Mouse (Mus musculus): ENCODE measurements around the gene Wfdc12.
"Not testable (repeated sequence)": the region's sequence is repeated elsewhere in the genome, so short reads cannot be mapped to it uniquely, and the experiment has no call there.

The Wfdc12 gene

GRCm38 (mm10) chr2:164190576-164190975 is at the start of gene Wfdc12:
Gene Wfdc12 (minus strand): TSS chr2:164190608.
- no peak for DNase-seq (ENCODE audit: low spot score)

DNA sequence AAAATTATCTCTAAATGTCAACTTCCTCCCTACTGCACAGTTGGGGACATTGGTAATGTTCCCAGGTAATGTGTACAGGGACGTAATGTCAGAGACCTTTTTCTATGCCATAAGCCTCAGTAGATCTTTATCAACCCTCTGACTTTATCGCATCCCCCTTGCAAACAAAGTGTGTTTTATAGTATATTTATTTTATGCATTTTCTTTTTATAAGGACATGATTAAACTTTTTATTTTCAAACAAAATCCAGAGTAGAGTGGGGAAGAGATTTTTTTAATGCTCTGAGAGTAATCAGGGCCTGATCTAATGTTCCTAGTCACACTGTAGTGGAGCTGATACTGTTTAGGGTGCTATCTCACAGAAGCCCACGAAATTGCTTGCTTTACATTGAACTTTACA is 48.0 kb upstream of the Wfdc12 start, which contains the start of gene Svs2:
Gene Svs2 (minus strand): TSS at position 101 of the 400 bp plus-strand sequence.
- no peak for DNase-seq (ENCODE audit: low spot score)

DNA sequence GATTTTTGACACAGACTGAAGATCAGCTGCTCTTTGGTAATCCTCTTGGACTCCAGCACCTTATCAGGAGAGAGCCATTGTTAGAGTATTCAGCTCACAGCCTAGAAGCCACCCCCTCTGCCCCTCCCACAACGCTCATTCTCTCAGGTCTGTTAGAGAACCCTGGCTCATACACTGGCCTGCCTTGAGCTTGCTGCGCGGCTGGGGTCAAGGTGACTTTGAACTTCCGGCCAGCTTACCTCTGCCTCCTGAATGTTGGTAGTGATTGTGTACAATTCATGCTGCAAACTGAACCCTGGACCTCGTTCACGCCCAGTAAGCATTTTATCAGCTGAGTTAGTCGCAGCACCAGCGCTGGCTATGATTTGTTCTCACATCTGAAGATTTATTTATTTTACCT is 42.3 kb upstream of the Wfdc12 start:
- DNase-seq (ENCODE audit: low spot score) = no peak

DNA sequence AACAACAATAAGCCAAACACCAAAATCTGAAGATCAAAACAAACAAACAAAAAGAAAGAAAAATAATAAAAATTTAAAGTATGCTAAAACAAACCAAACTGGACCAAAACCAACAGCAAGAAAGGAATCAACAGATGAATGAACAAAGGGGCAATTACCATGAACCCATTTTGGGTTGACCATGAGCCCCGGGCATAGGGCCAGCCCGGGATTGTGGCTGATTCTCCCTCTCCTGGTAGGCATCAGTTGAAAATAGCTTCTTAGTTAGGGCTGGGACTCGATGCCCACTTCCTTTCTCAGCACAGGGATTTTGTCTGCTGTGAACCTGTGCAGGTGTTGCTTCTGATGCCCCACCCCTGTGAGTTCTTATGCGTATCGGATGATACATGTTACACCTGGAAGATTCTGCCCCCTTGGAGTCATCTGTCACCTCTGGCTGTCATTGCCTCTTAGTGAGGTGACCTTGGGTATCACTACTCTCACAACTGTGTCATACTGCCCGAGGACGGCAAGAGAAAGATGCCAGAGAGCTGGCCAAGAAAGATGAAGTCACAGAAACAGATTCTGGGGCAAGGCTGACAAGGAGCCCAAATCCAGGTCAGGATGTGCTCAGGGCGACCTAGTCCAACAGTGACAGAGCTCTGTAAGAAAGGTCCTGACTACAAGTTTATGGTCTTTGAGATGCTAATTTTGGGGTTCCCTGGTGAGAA is 38.1 kb upstream of the Wfdc12 start:
- DNase-seq (ENCODE audit: low spot score) = no peak

DNA sequence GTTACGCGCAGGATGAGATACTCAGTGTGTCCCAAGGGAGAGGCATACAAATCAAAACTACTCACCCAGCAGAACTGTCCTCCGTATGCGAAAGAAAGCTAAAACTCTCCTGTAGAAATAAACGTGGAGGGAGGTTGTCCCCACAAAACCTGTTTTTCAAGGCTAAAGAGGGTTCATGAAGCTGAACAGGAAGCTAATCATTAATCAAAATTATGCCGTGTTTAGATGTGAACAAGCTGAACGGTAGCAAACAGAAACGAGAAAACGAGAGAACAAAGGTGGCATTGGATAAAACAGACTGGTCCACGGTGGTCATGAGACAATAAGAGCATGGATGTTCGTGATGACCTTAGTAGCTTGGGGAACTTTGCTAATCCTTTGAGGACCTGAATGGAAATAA is 31.1 kb upstream of the Wfdc12 start, which contains the start of gene Wfdc15b:
Gene Wfdc15b (minus strand): TSS at position 139 of the 400 bp plus-strand sequence.
- DNase-seq (ENCODE audit: low spot score) = no peak

- no peak for DNase-seq (ENCODE audit: low spot score)
Measured at GRCm38 (mm10) chr2:164219295-164219694, 28.9 kb upstream of the Wfdc12 start.

DNA sequence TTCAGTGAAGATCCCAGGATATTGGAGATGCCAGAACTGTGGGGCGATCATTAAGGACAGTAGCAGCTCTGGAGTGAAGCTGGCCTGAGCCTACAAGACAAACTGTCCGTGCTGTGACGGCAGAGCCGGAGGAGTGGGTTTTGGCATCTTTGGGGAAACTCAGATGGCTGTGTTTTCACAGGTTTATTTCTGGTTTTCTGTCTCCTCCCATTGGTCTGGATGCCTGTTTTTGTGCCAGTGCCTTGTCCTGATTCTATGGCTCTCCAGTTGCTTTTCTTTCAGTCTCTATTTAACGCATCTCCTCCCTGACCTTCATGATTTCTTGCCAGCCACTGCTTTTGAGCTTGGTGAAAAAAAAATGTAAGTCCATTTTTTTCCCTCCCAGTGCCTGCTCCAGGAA is 22.3 kb upstream of the Wfdc12 start:
- DNase-seq (ENCODE audit: low spot score) = no peak

DNA sequence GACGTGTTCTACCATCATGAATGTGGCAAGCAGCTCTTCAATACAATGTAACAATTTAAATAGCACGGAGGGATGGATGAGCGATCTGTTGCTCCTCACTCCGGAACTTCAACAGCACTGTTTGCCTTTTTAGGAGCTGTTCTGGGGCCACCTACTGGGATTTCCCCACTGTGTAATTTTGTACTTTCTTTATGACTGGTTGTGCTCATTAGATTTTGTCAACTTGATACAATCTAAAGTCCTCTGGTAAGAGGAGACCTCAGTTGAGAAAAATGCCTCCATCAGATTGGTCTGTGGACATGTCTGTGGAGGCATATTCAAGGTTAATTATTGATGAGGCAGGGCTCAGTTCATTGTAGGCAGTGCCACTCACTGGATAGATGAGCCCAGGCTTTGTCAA is 20.5 kb upstream of the Wfdc12 start:
- no peak for DNase-seq (ENCODE audit: low spot score)

DNA sequence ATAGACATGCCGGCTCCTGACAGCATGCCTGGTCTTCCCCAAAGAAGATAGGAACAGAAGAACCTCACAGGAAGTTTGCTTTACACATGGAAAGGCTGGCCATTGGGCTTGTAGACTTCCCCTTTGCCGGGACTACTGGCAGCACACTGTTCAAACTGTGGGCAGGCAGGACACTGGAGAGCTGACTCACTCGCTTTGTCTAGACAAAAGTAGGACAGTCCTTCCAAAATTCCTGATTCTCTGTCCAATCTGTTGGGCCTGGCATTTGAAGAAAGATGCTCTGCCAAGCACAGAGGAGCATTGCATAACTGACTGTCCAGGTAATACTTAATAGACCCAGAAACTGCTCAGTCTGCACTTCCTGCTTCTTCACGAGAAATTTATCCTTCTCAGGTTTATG is 16.3 kb upstream of the Wfdc12 start:
- no peak for DNase-seq (ENCODE audit: low spot score)

DNA sequence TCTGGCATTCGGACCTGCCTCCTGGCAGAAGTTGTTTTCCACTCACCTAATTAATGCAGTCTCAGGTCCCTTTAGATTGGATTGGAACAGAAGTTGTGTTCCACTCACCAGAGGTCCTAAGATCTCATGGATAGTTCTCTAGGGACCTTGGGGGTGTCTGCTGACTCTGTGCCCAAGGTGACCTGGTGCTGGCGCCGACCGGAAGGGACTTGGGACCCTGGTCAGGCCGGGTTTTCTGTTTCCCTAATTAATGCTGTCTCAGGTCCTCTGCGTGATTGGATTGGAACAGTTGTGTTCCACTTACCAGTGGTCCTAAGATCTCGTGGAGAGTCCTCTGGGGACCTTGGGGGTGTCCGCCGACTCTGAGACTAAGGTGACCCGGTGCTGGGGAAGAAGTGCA is 15.6 kb upstream of the Wfdc12 start:
- DNase-seq (ENCODE audit: low spot score) = not testable (repeated sequence)

- no peak for DNase-seq (ENCODE audit: low spot score)
Measured at GRCm38 (mm10) chr2:164199626-164200327, 9.4 kb upstream of the Wfdc12 start, which contains the start of gene Wfdc15a. Gene Wfdc15a (minus strand): TSS chr2:164200130.

GRCm38 (mm10) chr2:164196700-164196990 is 6.2 kb upstream of the Wfdc12 start:
- no peak for DNase-seq (ENCODE audit: low spot score)

DNA sequence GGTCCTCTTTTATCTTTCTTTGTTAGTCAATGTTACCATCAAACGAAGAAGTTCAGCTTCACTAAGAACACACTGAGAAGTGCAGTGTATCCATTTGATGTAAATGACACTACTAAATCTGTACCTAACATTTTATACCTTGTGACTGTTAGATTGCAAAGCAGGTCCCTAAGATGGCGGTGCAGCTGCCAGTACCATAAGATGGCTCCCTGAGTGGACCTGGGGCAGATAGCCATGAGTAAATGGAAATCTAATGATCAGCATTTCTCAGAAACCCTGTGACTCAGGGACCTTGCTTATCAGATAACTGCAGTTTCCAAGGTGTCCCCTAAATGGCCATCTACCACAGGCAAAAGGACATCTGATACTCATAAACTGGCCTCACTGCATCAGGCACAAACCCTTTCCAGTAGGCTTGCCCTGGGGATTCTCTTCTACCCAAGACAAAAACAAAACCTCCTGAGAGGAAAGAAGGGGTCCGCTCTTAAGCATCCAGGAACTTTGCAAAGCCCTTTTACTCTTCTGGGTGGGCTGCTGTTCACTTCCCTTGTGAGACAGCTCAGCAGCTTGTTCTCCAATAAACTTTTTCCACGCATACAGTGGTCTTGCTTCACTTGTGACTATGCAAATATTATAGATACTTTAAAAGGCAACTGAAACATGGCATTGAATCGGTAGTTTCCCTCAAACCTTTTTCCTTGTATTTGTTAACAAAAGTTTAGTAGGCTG is 5.7 kb upstream of the Wfdc12 start:
- DNase-seq (ENCODE audit: low spot score) = no peak

- DNase-seq (ENCODE audit: low spot score) = no peak
Measured at GRCm38 (mm10) chr2:164194959-164195630, 4.7 kb upstream of the Wfdc12 start.

DNA sequence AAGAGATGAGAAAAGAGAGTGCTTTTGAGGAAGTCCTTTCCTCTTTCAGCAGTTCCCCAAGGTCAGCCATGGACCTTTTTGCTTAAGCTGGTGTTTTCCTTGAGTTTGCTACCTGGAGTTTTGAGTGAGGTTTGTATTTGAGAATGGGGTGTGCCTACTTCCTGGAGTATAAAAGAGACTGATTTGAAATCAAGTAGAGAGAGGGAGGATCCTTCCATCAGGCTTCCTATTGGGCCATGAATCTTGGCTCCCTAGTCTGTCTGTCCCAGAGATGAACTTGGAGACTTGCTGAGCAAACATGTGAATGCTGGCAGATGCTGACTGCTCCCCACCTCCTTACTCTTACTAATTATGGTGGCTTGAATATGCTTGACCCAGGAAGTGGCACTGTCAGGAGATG is 1.9 kb upstream of the Wfdc12 start:
- DNase-seq (ENCODE audit: low spot score) = no peak

GRCm38 (mm10) chr2:164188722-164189121 is 1.7 kb downstream of the Wfdc12 start:
- DNase-seq (ENCODE audit: low spot score) = no peak

DNA sequence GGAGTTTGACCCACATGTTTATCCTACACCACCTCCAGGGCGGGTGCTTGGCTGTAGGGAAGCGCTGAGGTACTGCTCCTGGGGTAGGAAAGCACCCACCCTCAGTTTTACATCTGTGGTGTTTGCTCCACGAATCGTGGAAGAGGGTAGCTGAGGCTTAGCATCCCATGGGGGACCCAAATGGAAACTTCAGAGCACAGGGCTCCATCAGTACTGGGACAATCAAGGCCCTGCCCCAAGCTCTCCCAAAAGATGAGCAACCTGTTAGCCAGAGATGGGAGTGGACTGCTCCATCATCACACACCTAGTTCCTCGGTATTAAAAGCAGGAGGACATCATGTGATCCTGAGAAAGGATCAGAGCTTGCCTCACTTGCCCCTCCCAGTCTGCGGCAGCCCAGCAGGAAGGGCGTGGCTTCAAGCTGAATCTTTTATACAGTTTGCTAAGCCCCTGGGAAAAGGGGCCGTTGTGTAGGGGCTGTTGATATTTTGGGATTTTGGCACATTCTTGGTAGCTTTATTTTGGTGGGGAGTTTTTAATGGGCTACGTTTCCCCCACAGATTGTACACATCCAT is 6.2 kb downstream of the Wfdc12 start:
- DNase-seq (ENCODE audit: low spot score) = no peak

GRCm38 (mm10) chr2:164183340-164183739 is 7.1 kb downstream of the Wfdc12 start:
- DNase-seq (ENCODE audit: low spot score) = no peak

GRCm38 (mm10) chr2:164182692-164183255 is 7.6 kb downstream of the Wfdc12 start, which contains the start of gene Wfdc5:
Gene Wfdc5 (minus strand): TSS chr2:164182742.
- DNase-seq (ENCODE audit: low spot score) = no peak

DNA sequence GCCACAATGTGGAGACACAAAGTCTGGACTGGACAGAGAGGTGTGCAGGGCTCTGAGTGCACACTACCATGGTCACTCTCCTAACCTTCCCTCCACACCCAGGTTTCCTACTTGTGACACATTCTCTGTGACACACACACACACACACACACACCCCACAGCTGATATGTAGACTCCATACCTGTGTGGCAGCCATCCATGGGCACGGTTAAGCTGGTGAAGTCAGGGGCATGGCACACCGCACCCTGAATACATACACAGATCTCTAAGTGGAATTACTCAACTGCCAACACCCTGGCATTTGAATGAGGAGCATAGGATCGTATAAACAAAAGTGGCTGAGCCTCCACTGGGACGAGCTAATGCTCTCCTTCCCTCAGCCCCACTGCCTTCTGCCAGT is 9.6 kb downstream of the Wfdc12 start:
- DNase-seq (ENCODE audit: low spot score) = no peak

GRCm38 (mm10) chr2:164180124-164180523 is 10.3 kb downstream of the Wfdc12 start:
- DNase-seq (ENCODE audit: low spot score) = no peak

DNA sequence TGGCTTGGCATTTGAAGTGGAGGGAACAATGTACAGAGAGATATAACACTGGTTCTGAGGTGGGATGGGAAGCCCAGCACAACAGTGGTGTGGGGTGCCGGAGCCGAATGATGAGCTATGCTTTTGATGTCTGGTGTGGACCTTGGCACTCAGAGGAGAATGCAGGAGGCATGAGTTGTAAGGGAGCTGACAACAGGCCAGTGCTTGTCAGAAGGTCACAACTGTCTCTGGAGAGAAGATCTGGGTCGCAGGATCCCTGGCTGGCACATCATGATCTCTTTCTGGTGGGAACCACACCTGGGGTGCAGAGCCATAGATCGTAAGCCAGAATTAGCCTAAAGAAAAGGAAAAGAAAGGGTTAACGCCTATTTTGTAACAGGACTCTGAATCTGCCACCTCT is 12.6 kb downstream of the Wfdc12 start:
- no peak for DNase-seq (ENCODE audit: low spot score)
